Comparison of ENCODE assay signal across 11 mouse cellular contexts in the genomic region with DNA sequence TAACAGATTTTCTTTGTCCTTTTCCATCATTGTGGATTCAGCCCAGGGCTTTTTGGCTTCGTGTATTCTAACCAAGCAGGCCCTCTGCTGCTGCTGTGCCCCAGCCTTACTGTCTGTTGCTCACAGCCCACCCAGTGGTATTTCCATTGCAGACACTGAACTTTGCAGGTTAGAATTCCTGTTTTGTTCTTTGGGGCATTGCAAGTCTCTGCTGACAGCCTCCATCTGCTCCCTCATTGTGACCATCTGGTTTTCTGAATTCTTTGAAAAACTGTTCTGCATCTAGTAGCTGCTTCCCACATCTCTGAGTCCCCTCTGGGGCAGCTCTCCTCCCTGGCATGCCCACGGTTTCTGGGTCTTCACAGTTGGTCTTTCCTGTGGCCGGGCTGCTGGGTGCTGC. TPM values are rescaled to one million over a fixed set of nuclear protein-coding genes. Genes with fewer than 3 reads are reported as not detected.
DNase-seq lines count a peak whose midpoint lies in the region; ATAC-seq lines count a peak whose summit lies in the region.
"Had no signal": no experiment of that assay in that cellular context is flagged by ENCODE, and none has a peak within 500 bp of the region (broad histone marks: within the 10 kb centered on the region; RNA-seq: fewer than 3 reads in every experiment).

No protein-coding gene starts in this region.

- ATAC-seq in hindbrain, embryonic 16.5 days, result no peak
- peak; percentile 63 for ATAC-seq in forebrain, embryonic 14.5 days

- H3K4me3 ChIP-seq in hindbrain, embryonic 10.5 days, result no peak overlapping the region
- H3K4me3 ChIP-seq in hindbrain, embryonic 16.5 days (ENCODE audit: low read length), result no peak overlapping the region
- no peak overlapping the region for H3K4me3 ChIP-seq in forebrain, embryonic 14.5 days (ENCODE audit: low read depth, low read length)
- H3K4me3 ChIP-seq: liver, embryonic 13.5 days had no signal

- no peak overlapping the region for H3K4me2 ChIP-seq in hindbrain, embryonic 16.5 days (ENCODE audit: low read length)
- H3K4me2 ChIP-seq in forebrain, embryonic 14.5 days (ENCODE audit: low read length), result no peak overlapping the region
- H3K4me2 ChIP-seq: liver, embryonic 13.5 days had no signal

- no peak for DNase-seq in hindbrain, embryonic 10.5 days (ENCODE audit: low spot score)
- peak; percentile 86 for DNase-seq in cerebellum, adult 9-10 months
- DNase-seq in forebrain, embryonic 14.5 days (ENCODE audit: low spot score), result peak; percentile 88
- peak; percentile 70 for DNase-seq in layer of hippocampus, adult 9-11 months
- DNase-seq in thymus, postnatal 4 days, result no peak
- no peak for DNase-seq in thymus, postnatal 0 days (ENCODE audit: low spot score)
- no peak for DNase-seq in B cell, adult 2 months
- DNase-seq: adrenal gland, postnatal 10 days; kidney, postnatal 25 days; liver, embryonic 13.5 days had no signal

- H3K9me3 ChIP-seq in hindbrain, embryonic 10.5 days, result no peaks in the 10 kb centered on the region
- no peaks in the 10 kb centered on the region for H3K9me3 ChIP-seq in hindbrain, embryonic 16.5 days (ENCODE audit: control insufficient read depth, low read length)
- H3K9me3 ChIP-seq in forebrain, embryonic 14.5 days (replicated peaks; ENCODE audit: control insufficient read depth, low read length), result no peaks in the 10 kb centered on the region
- H3K9me3 ChIP-seq: liver, embryonic 13.5 days had no signal

- peak overlapping the region; percentile 53; the same call in 1 of the 2 replicates for H3K27ac ChIP-seq in hindbrain, embryonic 10.5 days
- no peak overlapping the region; the same call in 1 of the 2 replicates for H3K27ac ChIP-seq in hindbrain, embryonic 16.5 days (ENCODE audit: low read depth, low read length)
- H3K27ac ChIP-seq in forebrain, embryonic 14.5 days (ENCODE audit: low read depth, low read length), result peak overlapping the region; percentile 79
- H3K27ac ChIP-seq: liver, embryonic 13.5 days had no signal

- no peak overlapping the region for H3K9ac ChIP-seq in hindbrain, embryonic 16.5 days (ENCODE audit: low read depth, low read length)
- H3K9ac ChIP-seq in forebrain, embryonic 14.5 days (ENCODE audit: low read length), result no peak overlapping the region
- H3K9ac ChIP-seq: liver, embryonic 13.5 days had no signal

- H3K36me3 ChIP-seq in hindbrain, embryonic 10.5 days, result no peaks in the 10 kb centered on the region
- H3K36me3 ChIP-seq in hindbrain, embryonic 16.5 days (ENCODE audit: control insufficient read depth, insufficient read depth, low read length), result no peaks in the 10 kb centered on the region
- H3K36me3 ChIP-seq in forebrain, embryonic 14.5 days (ENCODE audit: control insufficient read depth, insufficient read depth, low read length), result no peaks in the 10 kb centered on the region
- H3K36me3 ChIP-seq: liver, embryonic 13.5 days had no signal

- peaks cover 26% of the 10 kb centered on the region for H3K4me1 ChIP-seq in hindbrain, embryonic 10.5 days (replicated peaks)
- peaks cover 17% of the 10 kb centered on the region for H3K4me1 ChIP-seq in hindbrain, embryonic 16.5 days (ENCODE audit: control insufficient read depth, insufficient read depth, low read depth, low read length)
- H3K4me1 ChIP-seq in forebrain, embryonic 14.5 days (ENCODE audit: control insufficient read depth, insufficient read depth, low read length), result peaks cover 23% of the 10 kb centered on the region

- WGBS in hindbrain, embryonic 10.5 days, result 40% methylated on average over 3 of the region's 3 CpGs
- WGBS in hindbrain, embryonic 16.5 days, result 22% methylated on average over 3 of the region's 3 CpGs
- WGBS in forebrain, embryonic 14.5 days, result 32% methylated on average over 3 of the region's 3 CpGs

- H3K27me3 ChIP-seq in hindbrain, embryonic 10.5 days (ENCODE audit: insufficient read depth, poor library complexity, severe bottlenecking), result no peaks in the 10 kb centered on the region
- no peaks in the 10 kb centered on the region for H3K27me3 ChIP-seq in hindbrain, embryonic 16.5 days (replicated peaks; ENCODE audit: control insufficient read depth, insufficient read depth, low read length)
- no peaks in the 10 kb centered on the region for H3K27me3 ChIP-seq in forebrain, embryonic 14.5 days (replicated peaks; ENCODE audit: control insufficient read depth, insufficient read depth, low read length)

RNA-seq across cellular contexts. Expression of a gene that starts 35.8 kb away (rescaled TPM):
- 89.7 and 98.6 TPM in 2 replicates for polyA plus RNA-seq in hindbrain, embryonic 10.5 days (2016; fragmentation: Nextera tagmentation; extraction: Ambion mirVana)
- polyA plus RNA-seq in hindbrain, embryonic 16.5 days (2015; fragmentation: Nextera tagmentation; extraction: Ambion mirVana), result 153 and 186 TPM in 2 replicates
- polyA plus RNA-seq in forebrain, embryonic 14.5 days (2014; fragmentation: Nextera tagmentation; extraction: Ambion mirVana), result 162 and 169 TPM in 2 replicates
- 76.2 and 89.0 TPM in 2 replicates for polyA plus RNA-seq in thymus, postnatal 0 days (2015; fragmentation: Nextera tagmentation; extraction: Ambion mirVana)

Comparison
In these comparisons a context has a peak if more than half of its experiments do, and no peak if none do; other contexts are left out.
1. DNase-seq: peak in cerebellum, adult 9-10 months (single experiment), forebrain, embryonic 14.5 days (single experiment) and layer of hippocampus, adult 9-11 months (single experiment); none in hindbrain, embryonic 10.5 days (single experiment), thymus, postnatal 4 days (single experiment), thymus, postnatal 0 days (single experiment) and B cell, adult 2 months (0 of 2).